Mouse (Mus musculus) intestine, embryonic 16.5 days (tissue): ENCODE data around the gene Nkapd1. TPM values are rescaled to one million over a fixed set of nuclear protein-coding genes. Genes with fewer than 3 reads are reported as not detected.
A peak's percentile ranks its signal among the peaks of the same experiment; 100 is the strongest.

Experiments used
- ATAC-seq: fragments of 200-750 bp; cut with Nextera tagmentation; 2 replicates; pipeline ENCODE4 v1.8.0; 2017; ENCODE audit warnings: moderate TSS enrichment, moderate library complexity
- H3K27ac ChIP-seq: fragments of 300-500 bp; sonication (generic); 2 replicates; pipeline ENCODE4 v1.5.1; 2014; ENCODE audit warnings: mild to moderate bottlenecking, low read length
- H3K27me3 ChIP-seq: fragments of 300-500 bp; sonication (generic); replicated peaks from 2 replicates; pipeline ENCODE4 v1.6.1; 2014; ENCODE audit warnings: low read length, control low read depth, mixed read lengths; ENCODE audit not compliant: control insufficient read depth, insufficient read depth
- H3K36me3 ChIP-seq: fragments of 300-500 bp; sonication (generic); 2 replicates; pipeline ENCODE4 v1.6.1; 2014; ENCODE audit warnings: low read length, control low read depth; ENCODE audit not compliant: control insufficient read depth, insufficient read depth
- H3K4me1 ChIP-seq: fragments of 300-500 bp; sonication (generic); 2 replicates; pipeline ENCODE4 v1.6.1; 2014; ENCODE audit warnings: low read length, control low read depth, mixed read lengths; ENCODE audit not compliant: control insufficient read depth, insufficient read depth
- H3K4me2 ChIP-seq: fragments of 300-500 bp; sonication (generic); 2 replicates; pipeline ENCODE4 v1.6.1; 2014; ENCODE audit warnings: low read depth, low read length, control low read depth
- H3K4me3 ChIP-seq: fragments of 300-500 bp; sonication (generic); 2 replicates; pipeline ENCODE4 v1.5.1; 2014; ENCODE audit warnings: mild to moderate bottlenecking, low read length
- H3K9ac ChIP-seq: fragments of 300-500 bp; sonication (generic); 2 replicates; pipeline ENCODE4 v1.6.1; 2014; ENCODE audit warnings: low read depth, low read length
- H3K9me3 ChIP-seq: fragments of 300-500 bp; sonication (generic); 2 replicates; pipeline ENCODE4 v1.6.1; 2016; ENCODE audit warnings: low read length, control low read depth; ENCODE audit not compliant: control insufficient read depth
- WGBS: fragments of 180-500 bp; shearing (Covaris S2); extraction: QIAGEN DNeasy Blood & Tissue Kit; methylation state at CpG from one replicate; pipeline ENCODE4 v1.1.7; 2014; 5-methylcytosine and 5-hydroxymethylcytosine counted together
- polyA plus RNA-seq: library from polyadenylated mRNA; unstranded; fragments of >200 nt; fragmentation: Nextera tagmentation; extraction: Ambion mirVana; gene quantifications from 2 replicates; pipeline ENCODE4 v1.2.1, GENCODE M21; 2015

Gene Nkapd1
- polyA plus RNA-seq, 1 experiment from 2014 or later = 17.1 TPM

- peak; percentile 98 for ATAC-seq
- under 1% methylated on average over 48 of the region's 48 CpGs for WGBS
- peak within 1 kb of the TSS; percentile 84 for H3K9ac ChIP-seq
- H3K9me3 ChIP-seq = no peaks in the 10 kb centered on the region
- H3K27ac ChIP-seq = peak within 1 kb of the TSS; percentile 92
- no peaks in the 10 kb centered on the region for H3K27me3 ChIP-seq
- H3K36me3 ChIP-seq = peaks cover 5% of the 10 kb centered on the region
- peak within 1 kb of the TSS; percentile 83 for H3K4me2 ChIP-seq
- peaks cover 23% of the 10 kb centered on the region for H3K4me1 ChIP-seq
- H3K4me3 ChIP-seq = peak within 1 kb of the TSS; percentile 73
These were observed 13.9 kb downstream of the Nkapd1 start, which contains the start of the genes Sdhd and Timm8b for GRCm38 (mm10) chr9:50603189-50603997. TSS of gene Sdhd (minus strand) at chr9:50603812. TSS of gene Timm8b (plus strand) at chr9:50603910.

- Histone ChIP-seq H3K9ac (peak overlapping the region; percentile 84), H3K4me3 (peak overlapping the region; percentile 73), H3K9me3 (no peaks in the 10 kb centered on the region), H3K27ac (0 out of 2 replicates have a peak overlapping the region, but pooled peaks have one; percentile 4), H3K27me3 (no peaks in the 10 kb centered on the region), H3K36me3 (peaks cover 15% of the 10 kb centered on the region), H3K4me2 (peak overlapping the region; percentile 83), H3K4me1 (peaks cover 23% of the 10 kb centered on the region)
- no peak for ATAC-seq
- WGBS = 76% methylated on average over 7 of the region's 7 CpGs
These were observed 15.0 kb downstream of the Nkapd1 start for GRCm38 (mm10) chr9:50602055-50602845.

DNA sequence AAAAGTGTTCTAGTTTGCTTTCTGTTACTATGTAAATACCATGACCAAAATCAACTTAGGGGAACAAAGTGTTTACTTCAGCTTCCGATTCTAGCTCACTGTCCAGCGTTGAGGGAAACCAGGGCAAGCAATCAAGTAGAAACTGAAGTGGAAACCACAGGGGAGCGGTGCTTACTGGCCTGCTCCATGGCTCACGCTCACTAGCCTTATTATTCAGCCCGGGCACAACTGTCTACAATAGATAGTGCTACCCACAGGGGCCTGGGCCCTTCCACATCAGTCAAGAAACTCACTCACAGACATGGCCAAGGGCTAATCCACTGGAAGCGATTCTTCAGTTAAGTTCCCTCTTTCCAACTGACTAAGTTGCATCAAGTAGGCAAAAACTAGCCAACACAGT, 15.7 kb downstream of the Nkapd1 start:
- WGBS = 73% methylated on average over 6 of the region's 6 CpGs
- Histone ChIP-seq H3K4me2 (peak overlapping the region; percentile 83; the same call in 1 of the 2 replicates), H3K4me1 (peaks cover 23% of the 10 kb centered on the region), H3K36me3 (peaks cover 21% of the 10 kb centered on the region), H3K9ac (0 out of 2 replicates have a peak overlapping the region, but pooled peaks have one; percentile 33), H3K27me3 (no peaks in the 10 kb centered on the region), H3K27ac (no peak overlapping the region), H3K9me3 (no peaks in the 10 kb centered on the region), H3K4me3 (no peak overlapping the region)
- ATAC-seq = no peak

- no peaks in the 10 kb centered on the region for H3K27me3 ChIP-seq
- H3K4me3 ChIP-seq = no peak overlapping the region
- no peaks in the 10 kb centered on the region for H3K9me3 ChIP-seq
- H3K9ac ChIP-seq = no peak overlapping the region
- no peak for ATAC-seq
- H3K36me3 ChIP-seq = peaks cover 26% of the 10 kb centered on the region
- 95% methylated on average over 8 of the region's 8 CpGs for WGBS
- no peak overlapping the region for H3K27ac ChIP-seq
- H3K4me1 ChIP-seq = peaks cover 9% of the 10 kb centered on the region
- H3K4me2 ChIP-seq = no peak overlapping the region
These were observed 20.3 kb downstream of the Nkapd1 start for GRCm38 (mm10) chr9:50596973-50597372.

GRCm38 (mm10) chr9:50594794-50595417, 22.4 kb downstream of the Nkapd1 start:
- H3K27me3 ChIP-seq = no peaks in the 10 kb centered on the region
- H3K27ac ChIP-seq = peak overlapping the region; percentile 82
- 50% methylated on average over 12 of the region's 12 CpGs for WGBS
- H3K4me3 ChIP-seq = no peak overlapping the region
- no peak overlapping the region for H3K4me2 ChIP-seq
- no peak overlapping the region for H3K9ac ChIP-seq
- peaks cover 26% of the 10 kb centered on the region for H3K36me3 ChIP-seq
- peaks cover 3% of the 10 kb centered on the region; the same call in 1 of the 2 replicates for H3K4me1 ChIP-seq
- ATAC-seq = peak; percentile 83
- no peaks in the 10 kb centered on the region for H3K9me3 ChIP-seq

GRCm38 (mm10) chr9:50593544-50593943, 23.7 kb downstream of the Nkapd1 start:
- no peak for ATAC-seq
- H3K36me3 ChIP-seq = peaks cover 22% of the 10 kb centered on the region
- no peak overlapping the region for H3K4me2 ChIP-seq
- H3K9me3 ChIP-seq = no peaks in the 10 kb centered on the region
- 75% methylated on average over 3 of the region's 3 CpGs for WGBS
- H3K27ac ChIP-seq = no peak overlapping the region
- no peaks in the 10 kb centered on the region for H3K27me3 ChIP-seq
- no peak overlapping the region for H3K9ac ChIP-seq
- H3K4me3 ChIP-seq = no peak overlapping the region
- H3K4me1 ChIP-seq = peaks cover 3% of the 10 kb centered on the region; the same call in 1 of the 2 replicates

DNA sequence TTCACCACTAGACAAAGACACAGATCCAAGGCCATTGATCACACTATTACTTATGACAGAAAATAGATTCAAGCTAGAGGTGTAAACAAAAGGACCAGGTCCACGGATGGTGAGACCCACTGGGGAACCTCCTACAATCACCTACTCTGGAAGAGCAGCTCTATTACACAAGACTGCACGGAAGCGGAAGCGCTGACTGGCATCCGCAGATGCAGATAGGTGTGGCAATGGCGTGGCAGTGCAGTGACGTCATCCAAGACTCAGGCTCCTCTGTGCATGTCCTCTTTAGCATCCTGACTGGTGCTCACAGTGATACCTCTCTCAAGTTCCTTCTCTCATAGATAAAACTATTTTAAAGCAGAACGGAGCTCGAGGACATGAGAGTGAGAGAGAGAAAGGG, 24.3 kb downstream of the Nkapd1 start:
- no peak for ATAC-seq
- Histone ChIP-seq H3K4me3 (no peak overlapping the region), H3K9me3 (no peaks in the 10 kb centered on the region), H3K27me3 (no peaks in the 10 kb centered on the region), H3K36me3 (peaks cover 16% of the 10 kb centered on the region), H3K4me1 (peaks cover 3% of the 10 kb centered on the region; the same call in 1 of the 2 replicates), H3K9ac (no peak overlapping the region), H3K4me2 (no peak overlapping the region), H3K27ac (no peak overlapping the region)
- 88% methylated on average over 9 of the region's 9 CpGs for WGBS

DNA sequence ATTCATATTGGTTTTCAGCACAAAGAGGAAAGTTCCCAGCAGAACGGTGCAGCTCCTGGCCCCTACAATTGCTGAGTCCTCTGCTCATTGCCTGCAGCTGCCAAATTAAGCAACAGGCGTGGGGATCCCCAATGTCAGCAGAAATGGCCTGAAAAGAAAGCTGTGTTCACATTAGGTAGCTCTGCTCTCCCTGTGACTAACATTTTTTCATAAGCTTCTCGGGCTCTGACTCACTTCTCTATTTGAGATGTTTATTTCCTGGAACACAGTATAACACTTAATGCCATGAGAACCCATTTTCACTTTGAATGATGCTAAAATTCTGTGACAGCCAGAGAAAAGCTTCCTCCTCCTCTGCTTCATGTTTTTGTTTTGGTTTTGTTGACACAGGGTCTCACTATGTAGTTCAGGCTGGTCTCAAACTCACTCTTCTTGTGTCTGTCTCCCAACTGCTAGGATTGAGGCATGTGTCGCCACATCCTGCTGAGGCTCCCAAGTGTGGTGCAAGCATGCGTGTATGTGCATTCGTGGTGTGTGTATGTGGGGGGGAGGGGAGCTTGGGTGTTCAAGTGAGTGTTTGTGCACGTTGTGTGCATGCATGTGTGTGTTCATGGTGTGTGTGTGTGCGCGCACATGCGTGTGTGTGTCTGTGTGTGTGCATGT, 26.3 kb downstream of the Nkapd1 start:
- Histone ChIP-seq H3K4me2 (no peak overlapping the region), H3K9ac (no peak overlapping the region), H3K4me1 (peaks cover 3% of the 10 kb centered on the region; the same call in 1 of the 2 replicates), H3K27ac (no peak overlapping the region), H3K4me3 (no peak overlapping the region), H3K36me3 (peaks cover 3% of the 10 kb centered on the region; the same call in 1 of the 2 replicates), H3K27me3 (no peaks in the 10 kb centered on the region), H3K9me3 (no peaks in the 10 kb centered on the region)
- no peak for ATAC-seq
- WGBS = 73% methylated on average over 10 of the region's 10 CpGs
